Mouse (Mus musculus) adrenal gland, postnatal 36 days (tissue): ENCODE measurements around the gene Gm20425. TPM values are rescaled to one million over a fixed set of nuclear protein-coding genes. Genes with fewer than 3 reads are reported as not detected.
"Not testable (repeated sequence)": the region's sequence is repeated elsewhere in the genome, so short reads cannot be mapped to it uniquely, and the experiment has no call there.

ENCODE experiments used
- DNase-seq, 2 experiments: peaks; one replicate each; pipeline ENCODE4 v3.0.0; 2021; ENCODE audit warnings: mixed read lengths in 1 of 2
- total RNA-seq, 2 experiments: library from RNA; stranded (reverse); gene quantifications; 2 replicates each; pipeline ENCODE4 v1.2.3; 2021

The Gm20425 gene
- total RNA-seq, 2 experiments from 2014 or later: 13.4 to 17.2 TPM

DNA sequence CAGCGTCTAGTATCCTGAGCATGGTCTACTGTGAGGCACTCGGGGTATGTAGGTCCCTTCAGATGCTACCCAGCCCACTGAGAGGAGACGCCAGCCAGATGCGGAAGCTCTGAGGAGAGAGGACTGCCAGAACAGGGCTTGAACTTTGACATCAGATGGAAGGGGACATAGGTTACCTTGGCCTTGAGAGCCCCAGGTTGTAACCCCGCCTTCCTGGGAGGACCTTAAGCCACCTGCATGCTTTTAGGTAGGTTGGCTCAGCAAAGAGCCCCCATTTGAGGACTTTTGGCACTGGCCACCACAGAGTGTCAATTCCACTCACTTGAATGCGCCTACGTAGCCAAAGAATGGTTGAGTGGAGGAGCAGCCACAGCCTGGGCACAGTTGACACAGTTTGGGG lies 5.4 kb downstream of the Gm20425 start:
- DNase-seq: no peak

DNA sequence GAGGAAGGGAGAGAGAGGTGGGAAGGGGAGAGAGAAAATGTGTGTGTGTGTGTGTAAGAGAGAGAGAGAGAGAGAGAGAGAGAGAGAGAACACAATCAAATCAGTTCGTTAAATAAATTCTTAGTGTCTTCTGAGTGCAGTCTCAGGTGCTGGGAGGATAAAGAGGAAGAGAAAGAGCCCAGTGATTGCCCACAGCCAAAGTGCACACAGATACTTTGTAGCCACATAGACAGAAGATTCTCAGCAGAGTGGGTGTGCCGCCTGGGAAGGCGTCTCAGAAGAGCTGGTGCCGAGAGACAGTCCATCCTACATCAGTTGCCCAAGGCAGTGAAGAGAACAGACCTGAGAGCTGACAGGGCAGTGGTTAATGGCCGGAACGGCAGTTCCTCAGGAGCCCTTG lies 15.8 kb downstream of the Gm20425 start:
- DNase-seq: no peak

DNA sequence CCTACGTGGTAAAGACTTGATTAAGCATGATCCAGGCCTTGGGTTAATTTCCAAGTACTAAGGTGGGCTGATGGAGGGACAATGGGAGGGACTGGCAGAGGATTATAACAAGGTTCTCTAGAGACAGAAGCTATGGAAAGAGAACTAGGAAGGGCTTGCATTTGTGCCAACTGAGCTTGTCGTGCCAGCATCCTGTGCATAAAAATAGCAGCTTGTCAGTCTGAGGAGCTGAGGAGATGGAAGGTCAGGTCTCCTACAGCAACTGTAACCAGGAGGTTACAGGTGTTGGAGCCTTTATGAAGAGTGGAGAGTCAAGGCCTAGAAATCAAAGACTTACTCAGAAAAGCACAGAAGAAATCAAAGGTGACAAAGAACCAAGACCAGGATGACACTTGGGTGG lies 16.5 kb downstream of the Gm20425 start:
- no peak for DNase-seq

DNA sequence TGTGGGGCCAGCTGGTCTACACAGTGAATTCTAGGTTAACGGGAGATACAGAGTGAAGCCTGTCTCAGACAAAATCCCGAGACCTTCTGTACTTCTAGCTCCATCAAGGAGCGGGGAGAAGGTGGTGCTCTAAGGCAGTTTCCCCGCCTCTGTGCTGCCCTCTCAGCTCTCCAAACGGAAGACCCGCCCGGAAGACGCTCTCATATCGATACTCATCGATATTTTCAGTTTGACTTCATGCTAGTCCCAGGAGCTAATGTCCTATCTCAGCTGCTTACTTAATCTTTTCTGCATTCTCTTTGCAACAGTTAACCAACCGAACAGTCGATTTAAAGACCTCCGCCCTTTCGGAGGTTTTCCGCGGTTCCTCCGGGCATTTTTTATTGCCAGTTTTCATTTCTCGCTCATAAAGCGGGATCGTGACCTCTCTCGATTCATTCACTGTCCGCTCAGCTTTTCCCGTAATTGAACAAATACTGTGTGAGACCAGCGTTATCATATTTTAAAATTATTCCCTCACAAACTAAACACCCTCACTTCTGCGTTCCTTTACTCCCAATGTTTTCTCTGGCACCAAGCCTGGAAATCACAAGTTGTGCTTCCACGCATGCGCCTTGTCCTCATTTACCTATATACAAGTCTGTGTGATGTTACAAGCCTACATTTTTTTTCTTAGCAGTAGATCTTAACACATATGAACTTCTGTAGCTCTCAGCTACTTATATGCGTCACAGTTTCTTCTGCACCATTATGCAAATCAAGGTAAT lies 17.3 kb downstream of the Gm20425 start:
- DNase-seq: no peak

DNA sequence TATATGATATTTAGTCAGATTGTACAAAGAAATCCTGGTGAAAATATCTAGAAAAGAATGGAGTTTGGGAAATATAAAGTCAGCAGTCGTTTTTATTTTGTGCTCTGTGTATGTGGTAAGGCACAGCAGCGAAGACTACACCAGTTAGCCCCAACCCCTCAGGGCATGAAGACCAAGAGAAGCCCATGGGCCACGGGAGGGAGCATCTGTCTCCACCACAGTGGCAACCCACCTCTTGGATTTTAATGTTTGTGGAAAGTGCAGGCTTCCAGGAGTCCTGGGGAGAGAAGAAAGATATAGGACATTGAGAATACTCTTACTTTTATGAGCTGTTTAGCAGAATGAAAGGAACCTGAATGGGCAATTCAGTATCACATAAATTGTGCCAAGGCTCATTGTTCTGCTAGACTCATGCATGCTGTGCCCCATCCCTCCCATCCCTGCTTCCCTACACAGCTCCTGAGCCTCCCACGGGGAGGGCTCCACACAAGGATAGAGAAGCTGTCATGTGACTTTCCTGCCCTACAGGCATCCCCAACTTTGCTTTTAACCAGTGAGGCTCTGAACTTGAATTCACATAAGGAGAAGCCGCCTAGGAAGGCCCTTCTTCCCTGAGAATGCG lies 21.2 kb downstream of the Gm20425 start:
- no peak for DNase-seq

DNA sequence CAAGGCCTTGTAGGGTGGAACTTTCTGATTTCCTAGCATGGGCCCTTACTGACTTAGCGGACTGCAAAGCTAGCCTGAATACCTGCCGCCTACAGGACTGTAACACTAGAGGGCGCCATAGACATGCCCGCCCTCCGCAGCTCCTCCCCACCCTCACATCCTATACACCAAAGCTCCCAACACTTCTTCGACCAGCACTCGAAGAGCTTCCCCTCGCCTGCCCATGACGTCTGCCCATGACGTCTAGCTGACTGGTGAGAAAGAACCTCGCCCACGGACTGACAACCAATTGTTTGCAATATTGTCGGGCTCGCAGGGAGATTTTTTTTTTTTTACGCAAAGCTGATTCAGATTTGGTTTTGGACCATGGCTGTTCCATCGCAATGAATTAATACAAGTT lies 22.3 kb downstream of the Gm20425 start:
- DNase-seq: peak; percentile 65 to 73

DNA sequence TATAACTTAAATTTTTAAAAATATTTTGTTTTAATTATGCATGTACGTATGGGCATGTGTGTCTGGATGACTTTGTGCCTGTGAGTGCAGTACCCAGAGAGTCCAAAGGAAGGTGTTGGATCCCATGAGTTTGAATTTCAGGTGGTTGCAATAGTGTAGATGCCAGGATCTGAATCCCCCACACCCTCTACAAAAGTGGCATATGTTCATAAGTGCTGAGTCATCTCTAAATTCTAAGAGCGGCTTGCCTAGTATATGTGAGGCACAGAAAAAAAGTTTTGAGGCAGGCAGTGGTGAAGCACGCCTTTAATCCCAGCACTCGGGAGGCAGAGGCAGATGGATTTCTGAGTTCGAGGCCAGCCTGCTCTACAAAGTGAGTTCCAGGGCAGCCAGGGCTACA lies 24.3 kb downstream of the Gm20425 start:
- DNase-seq: no peak

DNA sequence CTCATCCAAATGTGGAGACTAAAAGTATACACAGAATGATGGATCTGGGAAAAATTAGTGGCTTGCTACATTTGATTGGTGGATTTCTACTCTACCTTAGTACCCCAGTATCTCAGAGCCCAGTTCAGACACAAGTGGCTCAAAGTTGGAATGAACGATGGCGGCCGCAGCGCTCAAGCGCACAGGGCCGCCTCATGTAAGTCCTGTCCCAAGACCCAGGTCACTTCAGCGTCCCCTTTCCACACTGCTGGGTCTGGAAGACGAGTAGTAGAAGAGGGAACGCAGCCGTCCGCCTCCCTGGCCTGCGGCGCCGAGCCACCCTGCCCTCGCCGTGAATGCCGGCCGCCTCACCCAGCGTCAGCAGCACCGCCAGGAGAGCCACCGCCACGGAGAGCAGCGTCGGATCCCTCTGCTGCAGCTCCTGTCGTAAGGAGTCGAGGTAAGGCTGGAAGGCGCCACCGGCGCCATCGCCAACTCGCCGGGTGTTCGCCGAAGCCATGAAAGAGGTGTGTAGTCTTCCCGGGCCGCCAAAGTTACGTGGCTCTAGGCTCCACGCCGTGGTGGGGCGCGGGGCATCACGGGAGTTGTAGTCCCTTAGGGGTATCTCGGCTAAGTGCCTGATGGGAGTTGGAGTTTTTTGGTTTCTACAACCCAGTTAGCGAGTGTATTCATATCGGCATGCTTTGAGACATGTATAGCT lies 28.4 kb downstream of the Gm20425 start, which contains the start of gene Srprb:
Gene Srprb, minus strand, starts transcription at position 577 of the 700 bp plus-strand sequence.
- peak; percentile 96 to 97 for DNase-seq

DNA sequence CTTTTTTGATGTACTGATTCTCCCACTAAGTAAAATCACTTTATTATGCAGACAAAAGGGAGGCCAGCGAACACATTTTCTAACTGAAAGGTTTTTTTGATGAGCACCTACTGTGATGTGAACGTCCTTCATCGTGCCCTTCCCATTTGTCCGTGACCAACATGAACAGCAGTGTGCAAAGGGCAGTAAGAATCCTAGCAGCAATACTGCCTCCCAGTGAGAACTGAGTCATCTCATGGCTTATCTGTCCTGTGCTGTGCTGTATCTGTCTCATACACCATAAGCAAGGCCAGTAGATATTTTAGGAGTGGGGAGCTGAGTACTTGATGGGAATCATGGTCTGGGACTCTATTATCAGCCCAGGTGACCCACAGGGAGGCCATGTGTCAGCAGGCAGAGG lies 41.7 kb downstream of the Gm20425 start:
- DNase-seq: peak; percentile 16 to 40

DNA sequence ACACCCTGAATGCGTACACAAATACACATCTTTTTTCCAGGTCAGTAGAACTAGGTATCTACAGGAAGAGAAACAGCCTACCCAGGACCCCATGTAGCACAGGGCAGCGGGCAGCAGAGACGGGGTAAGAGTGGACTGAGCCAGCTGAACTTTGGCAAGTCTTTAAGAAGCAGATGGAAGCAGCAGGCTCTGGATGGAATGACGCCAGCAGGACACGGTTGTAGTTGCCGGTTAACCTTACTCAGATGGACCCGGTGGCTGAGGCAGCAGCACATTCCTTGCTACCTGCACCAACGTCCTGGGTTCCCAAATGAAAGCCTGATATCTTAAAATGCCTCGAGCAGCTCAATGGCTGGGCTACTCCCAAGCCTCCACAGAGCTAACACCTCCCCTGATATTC lies 43.4 kb downstream of the Gm20425 start:
- peak in 1 of 2 experiments; percentile 24 for DNase-seq

DNA sequence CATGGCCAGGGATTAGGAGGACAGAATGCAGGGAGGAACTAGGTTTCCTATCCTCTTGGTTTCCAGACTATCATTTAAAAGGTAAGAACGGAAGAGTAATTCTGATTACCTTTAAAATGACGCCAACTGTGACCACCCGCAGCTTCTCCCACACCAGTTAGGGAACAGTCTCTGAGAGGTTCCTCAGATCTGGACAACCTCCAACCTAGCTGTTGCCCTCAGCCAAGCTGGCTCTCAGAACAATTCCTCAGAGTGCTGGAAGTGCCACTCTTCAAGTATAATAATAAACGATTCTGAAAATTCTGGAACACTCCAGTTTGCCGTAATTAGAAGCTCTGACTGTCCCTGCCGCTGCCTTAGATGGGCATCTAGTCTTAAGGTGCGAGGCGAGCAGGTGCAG lies 44.2 kb downstream of the Gm20425 start:
- no peak for DNase-seq

DNA sequence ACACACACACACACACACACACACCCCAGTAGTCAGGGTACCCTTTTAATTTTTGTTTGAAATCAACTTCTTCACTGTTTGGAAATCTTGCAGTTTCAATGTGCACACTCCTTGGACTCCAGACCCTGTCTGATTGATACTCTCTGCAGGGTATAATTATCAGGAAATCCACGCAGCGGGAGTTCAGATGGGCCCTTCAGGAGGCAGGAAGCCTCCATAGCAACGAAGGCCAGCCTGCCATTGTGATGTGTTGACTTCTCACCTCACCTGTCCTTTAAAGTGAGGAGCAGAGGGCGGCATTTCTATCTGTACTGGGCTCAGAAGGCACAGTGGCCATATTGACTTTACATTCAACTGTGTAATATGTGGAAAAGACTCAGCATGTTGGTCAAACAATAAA lies 45.3 kb downstream of the Gm20425 start:
- DNase-seq: no peak

DNA sequence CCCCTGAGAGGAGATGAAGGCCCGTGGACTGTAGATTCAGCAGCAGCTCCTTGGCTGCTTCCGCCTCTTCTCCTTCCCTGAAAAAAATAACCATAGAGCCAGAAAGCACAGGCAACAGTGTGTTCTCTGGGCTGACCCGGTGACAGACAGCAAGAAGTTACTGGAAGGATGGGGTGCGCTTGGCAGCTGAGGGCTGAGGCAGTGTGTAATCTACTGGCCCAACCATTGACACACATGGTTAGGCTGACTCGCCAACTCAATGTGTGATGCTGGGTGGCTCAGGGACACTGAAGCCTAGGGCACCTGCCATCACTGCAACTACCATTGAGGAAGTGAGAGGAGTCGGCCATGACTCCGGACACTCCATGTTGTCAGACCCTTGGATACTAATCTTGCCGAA lies 48.2 kb downstream of the Gm20425 start:
- no peak for DNase-seq

DNA sequence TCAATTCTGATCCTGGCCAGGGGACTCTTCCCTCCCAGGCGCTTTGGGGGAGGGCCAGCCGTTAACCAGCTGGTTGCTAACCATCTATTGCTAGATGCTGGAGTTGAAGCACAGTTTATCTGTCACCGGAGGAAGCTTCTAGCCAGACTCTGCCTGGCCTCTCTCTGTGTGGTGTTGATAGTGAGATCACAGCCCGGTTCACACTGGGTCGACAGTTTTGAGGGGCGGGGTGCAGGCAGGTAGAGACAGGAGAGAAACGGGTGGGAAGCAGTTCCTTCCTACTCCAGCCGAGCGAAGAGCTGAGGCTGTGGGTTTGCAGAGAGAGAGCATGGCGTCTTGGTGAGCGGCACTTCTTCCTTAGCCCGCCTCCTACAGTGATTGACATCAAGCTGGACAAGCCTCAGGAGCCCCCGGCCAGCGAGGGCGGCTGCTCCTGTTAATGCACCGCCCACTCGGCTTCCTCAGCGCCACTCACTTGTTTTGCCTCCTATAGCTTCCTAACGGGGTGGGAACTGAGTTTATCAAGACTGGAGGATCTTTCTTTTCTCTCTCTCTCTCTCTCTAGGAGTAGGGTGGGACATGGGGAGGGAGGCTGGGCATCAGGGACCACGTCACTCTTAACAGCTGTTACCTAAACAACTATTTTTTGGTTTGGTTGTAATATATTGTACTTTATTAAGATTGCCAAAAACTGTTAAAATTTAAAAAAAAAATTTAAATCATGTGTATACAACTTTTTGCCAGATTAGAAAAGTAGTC lies 49.1 kb downstream of the Gm20425 start:
- peak; percentile 80 to 89 for DNase-seq

DNA sequence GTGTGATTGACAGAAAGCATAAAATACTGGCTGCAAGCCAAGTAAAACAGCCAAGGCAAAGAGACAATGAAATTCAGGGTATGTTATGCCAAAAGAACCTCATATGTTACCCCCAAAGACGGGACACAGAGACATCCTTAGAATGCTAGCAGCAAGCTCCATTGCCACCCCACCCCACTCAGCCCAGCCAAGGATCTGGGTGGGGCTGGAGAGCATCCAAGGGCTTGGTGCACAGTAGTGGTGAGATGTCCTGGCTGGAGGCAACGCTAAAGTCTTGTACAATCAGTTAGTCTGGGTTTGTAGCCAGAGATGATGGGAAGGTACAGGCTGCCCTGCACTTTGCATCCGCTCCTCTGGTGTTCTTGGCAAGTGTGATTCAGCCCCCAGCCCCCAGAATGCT lies 49.8 kb downstream of the Gm20425 start:
- peak; percentile 28 to 55 for DNase-seq

DNA sequence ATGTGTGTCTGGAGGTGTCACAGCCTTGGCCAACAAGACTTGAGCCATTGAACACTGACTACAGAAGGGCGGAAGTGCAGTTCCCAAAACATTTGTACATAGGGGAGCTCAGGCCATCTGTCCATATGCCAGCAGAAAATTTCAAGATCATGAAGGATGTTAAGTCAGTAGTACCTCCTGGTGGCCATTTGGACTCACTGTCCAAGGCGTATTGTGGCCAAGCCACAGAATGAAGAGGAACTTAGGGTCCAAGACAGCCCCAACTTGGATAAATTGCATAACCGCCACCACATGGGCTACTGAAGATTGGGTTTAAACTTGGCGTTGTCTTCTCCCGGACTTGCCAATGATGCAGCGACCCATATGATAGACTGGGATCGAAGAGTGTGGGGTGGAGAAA lies 54.4 kb downstream of the Gm20425 start:
- DNase-seq: no peak

DNA sequence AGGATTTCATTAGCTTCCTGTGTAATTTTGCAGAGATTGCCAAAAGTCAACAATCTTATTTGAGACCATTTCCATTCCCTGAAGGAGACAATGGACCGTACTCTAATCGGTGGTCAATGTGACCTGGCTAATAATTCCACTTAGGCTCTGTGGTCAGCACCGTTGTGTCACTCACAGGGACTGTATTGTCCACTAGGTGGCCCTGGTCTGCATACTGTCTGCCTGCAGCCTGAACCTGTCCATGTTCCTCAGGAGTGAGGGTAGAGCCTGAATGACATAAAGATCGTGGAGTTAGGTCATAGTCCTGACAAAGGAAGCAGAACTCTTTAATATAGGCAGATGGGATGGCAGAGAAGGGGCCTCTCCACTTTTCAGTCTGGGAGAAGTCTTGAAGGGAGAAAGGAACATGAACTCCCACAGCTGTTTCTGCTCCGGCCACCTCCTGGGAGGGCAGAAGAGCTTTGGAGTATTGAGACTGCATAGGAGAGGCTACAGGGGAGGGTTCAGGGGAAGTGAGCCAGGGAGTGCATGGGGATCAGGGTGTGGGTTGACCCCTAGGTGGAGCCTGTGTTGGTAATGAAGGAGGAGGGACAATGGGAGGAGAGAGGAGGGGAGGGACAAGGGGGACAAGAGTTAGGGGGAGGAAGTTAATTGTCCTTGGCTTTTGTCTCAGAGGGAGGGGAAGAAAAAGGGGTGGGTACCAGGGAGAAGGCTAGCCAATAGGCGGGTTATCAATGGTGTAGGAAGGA lies 55.2 kb downstream of the Gm20425 start:
- peak; percentile 59 to 63 for DNase-seq

DNA sequence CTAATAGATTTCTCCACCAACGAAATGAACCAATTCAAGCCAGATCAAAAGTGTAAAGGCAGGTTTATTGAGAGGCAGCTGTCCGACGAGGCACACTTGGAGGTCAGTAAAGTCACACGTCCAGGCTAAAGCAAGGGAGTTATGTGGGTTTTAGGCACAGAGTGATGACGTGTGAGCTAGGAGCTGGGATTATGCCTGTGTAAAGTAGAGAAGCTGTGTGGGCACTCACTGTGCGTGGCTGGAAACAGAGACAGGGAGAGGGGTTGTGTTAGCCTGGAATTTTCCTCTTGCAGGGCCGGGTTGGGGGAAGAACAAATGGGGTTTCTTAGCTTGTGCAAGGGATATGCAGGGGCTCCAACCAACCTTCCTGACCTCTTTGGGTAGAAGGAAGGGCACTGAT lies 61.3 kb downstream of the Gm20425 start:
- no peak for DNase-seq

DNA sequence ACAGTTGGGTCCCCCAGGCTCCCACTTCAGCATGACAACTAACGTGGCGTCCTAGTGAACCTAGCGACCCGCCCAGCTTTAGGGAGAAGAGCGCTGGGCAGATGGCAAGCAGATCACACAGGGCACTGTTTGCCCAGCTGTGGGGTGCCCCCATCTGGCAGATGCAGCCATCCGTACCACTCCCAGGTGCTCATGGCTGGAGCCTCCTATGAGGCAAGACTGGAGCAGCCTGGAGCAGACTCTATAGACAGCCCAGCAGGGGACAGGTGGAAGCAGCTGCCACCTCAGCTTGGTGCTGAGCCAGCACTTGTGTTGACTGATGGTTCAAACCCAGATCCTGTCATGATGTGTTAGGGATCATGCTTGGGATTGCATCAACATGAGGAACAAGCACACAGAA lies 62.1 kb downstream of the Gm20425 start:
- DNase-seq: no peak

DNA sequence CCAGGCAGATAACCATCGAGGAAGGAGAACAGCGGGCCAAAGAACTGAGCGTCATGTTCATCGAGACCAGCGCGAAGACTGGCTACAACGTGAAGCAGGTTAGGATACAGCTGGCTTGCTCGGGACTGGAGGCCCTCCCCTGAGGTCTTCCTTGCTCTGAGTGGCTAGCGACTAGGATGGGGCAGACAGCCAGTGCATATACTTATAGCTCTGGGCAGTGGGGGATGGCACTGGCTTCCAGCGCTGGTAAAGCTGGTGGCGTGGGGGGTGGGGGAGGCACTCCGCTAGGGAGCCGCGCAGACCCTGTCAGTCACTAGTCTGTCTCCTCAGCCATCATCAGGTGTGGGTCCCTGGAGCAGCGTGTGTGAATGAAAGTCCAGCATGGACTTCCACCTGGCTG lies 66.3 kb downstream of the Gm20425 start:
- no peak for DNase-seq

DNA sequence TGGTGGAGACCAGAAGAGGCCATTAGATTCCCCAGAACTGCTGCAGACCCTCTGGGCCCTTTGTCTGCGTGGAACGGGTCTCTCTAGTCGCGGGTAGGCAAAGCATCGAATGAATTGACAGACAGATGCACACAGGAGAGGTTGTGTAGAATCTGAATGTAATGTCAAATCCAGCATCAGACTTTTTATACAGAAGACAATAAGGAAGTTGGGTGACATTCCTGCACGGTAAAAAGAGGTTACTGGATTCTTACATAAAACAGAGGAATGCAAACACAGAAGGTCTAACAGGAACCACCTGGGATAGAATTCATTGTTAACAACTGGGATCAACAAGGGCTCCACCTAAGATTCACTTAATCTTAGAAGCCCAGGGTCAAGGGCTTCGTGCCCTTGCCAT lies 74.9 kb downstream of the Gm20425 start:
- DNase-seq: not testable (repeated sequence)

DNA sequence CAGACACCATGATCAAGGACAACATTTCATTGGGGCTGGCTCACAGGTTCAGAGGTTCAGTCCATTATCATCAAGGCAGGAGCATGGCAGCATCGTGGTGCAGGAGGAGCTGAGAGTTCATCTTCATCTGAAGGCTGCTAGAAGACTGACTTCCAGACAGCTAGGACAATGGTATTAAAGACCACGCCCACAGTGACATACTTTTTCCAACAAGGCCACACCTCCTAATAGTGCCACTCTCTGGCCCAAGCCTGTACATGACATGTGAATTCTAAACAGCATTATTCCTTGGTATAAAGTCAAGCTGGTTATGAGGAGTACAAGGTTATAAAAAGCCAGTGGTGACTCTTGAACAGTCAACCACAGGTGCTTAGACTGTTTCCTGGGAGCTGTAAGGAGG lies 75.5 kb downstream of the Gm20425 start:
- no peak for DNase-seq
